Mouse (Mus musculus) intestine, postnatal 0 days (tissue): ENCODE results near the gene Xrcc3. TPM values are rescaled to one million over a fixed set of nuclear protein-coding genes. Genes with fewer than 3 reads are reported as not detected.
A peak's percentile ranks its signal among the peaks of the same experiment; 100 is the strongest.

Experiments
- ATAC-seq: fragments of 200-750 bp; cut with Nextera tagmentation; 2 replicates; pipeline ENCODE4 v1.8.0; 2017; ENCODE audit warnings: mild to moderate bottlenecking, moderate TSS enrichment, moderate library complexity
- H3K27ac ChIP-seq: fragments of 300-500 bp; sonication (generic); 2 replicates; pipeline ENCODE4 v1.5.1; 2014; ENCODE audit warnings: mild to moderate bottlenecking, low read depth, low read length, moderate library complexity
- H3K27me3 ChIP-seq: fragments of 300-500 bp; sonication (generic); replicated peaks from 2 replicates; pipeline ENCODE4 v1.6.1; 2014; ENCODE audit warnings: low read length, mixed read lengths; ENCODE audit not compliant: control insufficient read depth, insufficient read depth
- H3K36me3 ChIP-seq: fragments of 300-500 bp; sonication (generic); 2 replicates; pipeline ENCODE4 v1.6.1; 2014; ENCODE audit warnings: mild to moderate bottlenecking, moderate library complexity; ENCODE audit not compliant: control insufficient read depth, insufficient read depth
- H3K4me1 ChIP-seq: fragments of 300-500 bp; sonication (generic); replicated peaks from 2 replicates; pipeline ENCODE4 v1.6.1; 2014; ENCODE audit warnings: antibody characterized with exemption, low read length, mixed read lengths; ENCODE audit not compliant: control insufficient read depth, insufficient read depth
- H3K4me2 ChIP-seq: fragments of 300-500 bp; sonication (generic); replicated peaks from 2 replicates; pipeline ENCODE4 v1.6.1; 2014; ENCODE audit warnings: low read depth, mild to moderate bottlenecking, moderate library complexity
- H3K4me3 ChIP-seq: fragments of 300-500 bp; sonication (generic); 2 replicates; pipeline ENCODE4 v1.5.1; 2014; ENCODE audit warnings: low read depth, low read length
- H3K9ac ChIP-seq: fragments of 300-500 bp; sonication (generic); 2 replicates; pipeline ENCODE4 v1.6.1; 2014; ENCODE audit warnings: mild to moderate bottlenecking, low read depth, low read length
- H3K9me3 ChIP-seq: fragments of 300-500 bp; sonication (generic); 2 replicates; pipeline ENCODE4 v1.6.1; 2016; ENCODE audit warnings: mixed run types; ENCODE audit not compliant: control insufficient read depth
- CTCF ChIP-seq: sonication (generic); IDR thresholded peaks from 2 replicates; pipeline ENCODE4 v1.5.1; 2016; ENCODE audit warnings: low read depth, mild to moderate bottlenecking, control low read depth, antibody characterized with exemption, moderate library complexity
- WGBS: fragments of 180-500 bp; shearing (Covaris S2); extraction: QIAGEN DNeasy Blood & Tissue Kit; methylation state at CpG from one replicate; pipeline ENCODE4 v1.1.7; 2014; 5-methylcytosine and 5-hydroxymethylcytosine counted together
- polyA plus RNA-seq: library from polyadenylated mRNA; unstranded; fragments of >200 nt; fragmentation: Nextera tagmentation; extraction: Ambion mirVana; gene quantifications from 2 replicates; pipeline ENCODE4 v1.2.1, GENCODE M21; 2015

The Xrcc3 gene
- polyA plus RNA-seq, 1 experiment from 2014 or later: 6.1 TPM

DNA sequence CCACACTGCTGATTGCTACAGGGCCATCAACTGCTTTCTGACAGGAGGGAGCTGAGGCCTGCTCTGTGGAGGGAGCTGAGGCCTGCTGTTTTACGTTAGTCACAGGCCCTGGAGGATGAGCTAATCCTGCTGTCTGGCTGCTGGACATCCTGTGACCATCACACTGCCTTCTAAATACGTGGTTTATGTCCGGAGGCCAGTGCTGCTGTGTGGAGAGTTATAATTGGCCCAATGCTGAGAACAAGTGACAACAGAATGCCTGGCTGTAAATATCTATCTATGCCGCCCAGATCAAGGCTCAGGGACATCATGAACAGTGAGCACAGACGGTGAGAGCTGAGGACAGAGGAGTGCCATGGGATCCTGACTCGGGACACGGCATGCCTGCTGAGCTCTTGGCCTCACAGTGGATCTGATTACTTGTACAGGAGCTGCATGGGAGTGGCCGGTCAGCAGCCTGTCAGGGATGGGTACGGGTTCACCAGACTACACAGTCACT lies 34.7 kb upstream of the Xrcc3 start:
- H3K9ac ChIP-seq: no peak overlapping the region
- no peak overlapping the region for H3K4me2 ChIP-seq
- H3K27ac ChIP-seq: peak overlapping the region; percentile 23; the same call in 1 of the 2 replicates
- H3K27me3 ChIP-seq: no peaks in the 10 kb centered on the region
- H3K9me3 ChIP-seq: no peaks in the 10 kb centered on the region
- no peak for TF ChIP-seq CTCF
- no peaks in the 10 kb centered on the region for H3K4me1 ChIP-seq
- H3K36me3 ChIP-seq: peaks cover 12% of the 10 kb centered on the region
- ATAC-seq: peak; percentile 78
- H3K4me3 ChIP-seq: no peak overlapping the region
- WGBS: 50% methylated on average over 9 of the region's 9 CpGs

DNA sequence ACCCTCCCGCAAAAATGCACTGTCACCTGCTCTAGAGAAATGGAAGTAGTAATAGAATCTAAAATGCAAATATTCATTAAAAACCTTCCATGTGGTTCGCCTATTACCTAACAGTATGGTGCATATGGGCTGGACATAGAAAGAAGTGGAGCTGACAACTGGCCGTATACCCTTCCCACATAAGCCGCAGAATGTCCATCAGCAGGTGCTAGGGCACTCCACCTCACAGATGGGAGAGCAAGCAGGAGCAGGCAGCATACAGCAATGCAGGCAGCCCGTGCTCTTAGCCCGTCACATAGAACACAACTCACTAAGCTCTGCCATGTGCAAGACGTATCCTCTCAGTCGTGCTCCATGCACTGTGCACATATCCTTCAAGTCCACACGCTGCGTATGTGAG lies 33.1 kb upstream of the Xrcc3 start:
- Histone ChIP-seq H3K36me3 (peaks cover 21% of the 10 kb centered on the region), H3K4me3 (no peak overlapping the region), H3K27ac (no peak overlapping the region), H3K4me2 (no peak overlapping the region), H3K9ac (no peak overlapping the region), H3K9me3 (no peaks in the 10 kb centered on the region), H3K27me3 (no peaks in the 10 kb centered on the region), H3K4me1 (no peaks in the 10 kb centered on the region)
- 83% methylated on average over 10 of the region's 10 CpGs for WGBS
- TF ChIP-seq CTCF: no peak
- no peak for ATAC-seq

DNA sequence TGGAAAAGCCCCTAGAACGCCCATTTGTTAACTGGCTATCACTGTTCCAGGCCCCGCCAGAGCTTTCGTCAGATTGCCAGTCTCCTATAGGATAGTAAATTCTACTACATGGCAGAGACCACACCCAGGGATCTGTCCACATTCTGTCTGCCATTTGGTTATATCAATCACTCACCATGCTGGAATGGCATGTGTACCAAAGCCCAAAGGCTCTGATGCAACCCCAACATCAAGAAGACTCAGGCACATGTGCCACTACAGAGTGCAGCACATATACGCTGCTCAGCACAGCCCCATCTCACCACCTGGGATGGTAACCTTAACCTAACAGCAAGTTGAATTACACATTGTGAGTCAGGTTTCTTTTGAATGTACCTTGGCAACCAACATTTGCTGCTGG lies 32.3 kb upstream of the Xrcc3 start:
- H3K27ac ChIP-seq: no peak overlapping the region
- no peak for ATAC-seq
- H3K4me3 ChIP-seq: no peak overlapping the region
- H3K36me3 ChIP-seq: peaks cover 26% of the 10 kb centered on the region
- H3K27me3 ChIP-seq: no peaks in the 10 kb centered on the region
- TF ChIP-seq CTCF: no peak
- H3K9me3 ChIP-seq: no peaks in the 10 kb centered on the region
- no peak overlapping the region for H3K9ac ChIP-seq
- H3K4me2 ChIP-seq: no peak overlapping the region
- WGBS: 95% methylated on average over 4 of the region's 4 CpGs
- H3K4me1 ChIP-seq: no peaks in the 10 kb centered on the region

DNA sequence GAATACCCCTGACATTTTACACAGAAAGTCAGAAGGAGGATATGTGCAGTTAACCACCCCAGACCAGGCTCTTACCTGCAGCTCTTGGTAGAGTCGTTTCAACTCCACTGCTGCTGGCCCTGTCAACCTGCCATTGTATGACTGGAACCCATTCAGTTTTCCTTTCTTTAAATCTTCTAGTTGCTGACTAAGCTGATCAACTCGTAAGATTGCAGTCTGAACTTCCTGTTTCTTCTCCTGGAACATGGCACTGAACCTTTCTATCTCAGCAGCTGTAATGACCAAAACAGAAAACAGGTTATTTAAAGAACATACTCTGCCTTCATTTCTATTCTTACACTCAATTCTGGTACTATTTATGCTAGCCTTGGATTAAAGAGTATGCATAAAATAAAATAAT lies 29.8 kb upstream of the Xrcc3 start:
- H3K9me3 ChIP-seq: no peaks in the 10 kb centered on the region
- H3K4me2 ChIP-seq: no peak overlapping the region
- no peak for TF ChIP-seq CTCF
- no peaks in the 10 kb centered on the region for H3K4me1 ChIP-seq
- 38% methylated on average over 2 of the region's 2 CpGs for whole genome bisulfite sequencing
- no peak overlapping the region for H3K9ac ChIP-seq
- no peak overlapping the region for H3K4me3 ChIP-seq
- no peak overlapping the region for H3K27ac ChIP-seq
- ATAC-seq: no peak
- H3K27me3 ChIP-seq: no peaks in the 10 kb centered on the region
- H3K36me3 ChIP-seq: peaks cover 47% of the 10 kb centered on the region

DNA sequence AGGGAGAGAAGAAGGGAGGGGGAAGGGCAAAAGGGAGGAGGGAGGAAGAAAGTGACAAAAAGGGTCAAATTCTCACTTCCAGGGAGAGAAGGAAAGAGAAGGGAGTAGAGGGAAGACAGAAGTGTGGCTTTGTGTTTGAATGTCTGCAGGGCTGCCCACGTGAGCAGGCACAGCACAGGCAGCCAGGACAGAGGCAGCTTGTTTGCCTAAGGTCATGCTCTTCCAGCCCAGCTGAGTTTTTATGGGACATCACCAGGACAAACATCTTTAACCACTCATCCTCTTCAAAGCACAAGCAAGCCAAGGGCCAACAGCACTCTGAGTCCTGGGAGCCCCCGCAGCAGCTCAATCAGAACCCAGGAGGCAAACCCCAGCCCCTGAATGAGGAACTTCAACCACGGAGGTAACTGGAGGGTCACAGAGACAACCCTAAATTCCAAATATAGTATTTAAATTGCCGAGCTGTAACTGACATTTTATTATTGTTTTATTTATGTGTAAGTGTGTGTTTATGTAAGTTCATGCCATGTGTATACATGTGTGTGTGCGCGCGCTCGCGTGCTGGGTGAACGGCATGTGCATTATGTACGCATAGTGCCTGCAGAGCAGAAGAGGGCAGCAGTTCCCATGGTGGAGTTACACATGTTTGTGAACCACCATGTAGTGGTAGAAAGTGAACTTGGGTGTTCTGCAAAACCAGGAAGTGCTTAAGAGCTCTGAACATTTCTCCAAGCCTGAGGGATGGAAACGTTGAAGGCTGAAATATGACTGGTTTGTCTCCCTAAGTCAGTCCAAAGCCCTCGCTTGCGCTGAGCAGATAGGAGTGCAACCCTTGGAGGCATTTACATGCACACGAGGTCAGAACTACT lies 29.1 kb upstream of the Xrcc3 start:
- Histone ChIP-seq H3K9ac (no peak overlapping the region), H3K4me2 (no peak overlapping the region), H3K27ac (no peak overlapping the region), H3K27me3 (no peaks in the 10 kb centered on the region), H3K36me3 (peaks cover 53% of the 10 kb centered on the region), H3K9me3 (no peaks in the 10 kb centered on the region), H3K4me3 (no peak overlapping the region), H3K4me1 (no peaks in the 10 kb centered on the region)
- TF ChIP-seq CTCF: peak; percentile 43; the same call in 1 of the 2 replicates
- WGBS: 66% methylated on average over 15 of the region's 15 CpGs
- ATAC-seq: no peak

DNA sequence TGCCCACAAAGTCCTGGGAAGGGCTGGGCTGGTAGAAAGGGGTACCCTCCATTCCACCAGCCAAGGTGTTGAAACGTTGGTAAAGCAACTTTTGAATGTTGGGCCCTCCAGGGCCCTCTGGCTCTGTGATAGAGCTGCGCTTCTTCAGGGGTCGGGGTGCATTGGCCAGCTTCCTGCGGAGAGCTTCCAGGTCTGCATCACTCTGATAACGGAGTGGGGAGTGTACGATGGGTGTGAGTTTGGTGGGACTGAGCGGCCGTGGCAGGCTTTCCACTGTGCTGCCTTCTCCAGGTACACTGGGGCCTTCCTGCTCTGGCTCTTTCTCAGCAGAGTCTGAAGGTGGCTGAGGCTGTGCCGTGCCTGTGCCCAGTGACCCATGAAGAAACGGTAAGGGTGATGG lies 19.8 kb upstream of the Xrcc3 start:
- H3K36me3 ChIP-seq: peaks cover 98% of the 10 kb centered on the region
- no peaks in the 10 kb centered on the region for H3K27me3 ChIP-seq
- H3K9ac ChIP-seq: no peak overlapping the region
- no peak overlapping the region for H3K4me2 ChIP-seq
- no peak for TF ChIP-seq CTCF
- no peaks in the 10 kb centered on the region for H3K4me1 ChIP-seq
- no peak for ATAC-seq
- H3K9me3 ChIP-seq: no peaks in the 10 kb centered on the region
- WGBS: 89% methylated on average over 10 of the region's 10 CpGs
- H3K4me3 ChIP-seq: no peak overlapping the region
- no peak overlapping the region for H3K27ac ChIP-seq
